Mouse (Mus musculus): ENCODE measurements around the gene Mgl2. TPM values are rescaled to one million over a fixed set of nuclear protein-coding genes. Genes with fewer than 3 reads are reported as not detected.

The Mgl2 gene
- polyA plus RNA-seq, 1 experiment from 2014 or later: 0.16 TPM

GRCm38 (mm10) chr11:70171181-70171580 is 41.1 kb downstream of the Mgl2 start:
- Histone ChIP-seq H3K4me1 (ENCODE audit: control insufficient read depth in 2 of 2, insufficient read depth in 2 of 2, low read length in 2 of 2) (no peaks in the 10 kb centered on the region), H3K9ac (ENCODE audit: low read length) (no peak overlapping the region), H3K36me3 (ENCODE audit: control insufficient read depth, insufficient read depth, low read length) (no peaks in the 10 kb centered on the region), H3K27me3 (ENCODE audit: control insufficient read depth, insufficient read depth, low read length) (no peaks in the 10 kb centered on the region), H3K9me3 (ENCODE audit: control insufficient read depth, low read length) (no peaks in the 10 kb centered on the region), H3K27ac (replicated peaks in 1 of 2; ENCODE audit: control insufficient read depth in 1 of 2, insufficient read depth in 1 of 2, low read depth in 2 of 2, low read length in 2 of 2) (no peak overlapping the region), H3K4me2 (ENCODE audit: low read length) (no peak overlapping the region), H3K4me3 (ENCODE audit: control insufficient read depth in 1 of 2, insufficient read depth in 1 of 2, low read depth in 1 of 2, low read length in 2 of 2) (no peak overlapping the region)
- no peak for ATAC-seq (ENCODE audit: insufficient number of reproducible peaks, insufficient read depth, low FRiP score, low read depth)
- WGBS: 69% methylated on average over 7 of the region's 7 CpGs

- Histone ChIP-seq H3K27ac (replicated peaks in 1 of 2; ENCODE audit: control insufficient read depth in 1 of 2, insufficient read depth in 1 of 2, low read depth in 2 of 2, low read length in 2 of 2) (no peak overlapping the region), H3K27me3 (ENCODE audit: control insufficient read depth, insufficient read depth, low read length) (no peaks in the 10 kb centered on the region), H3K4me3 (ENCODE audit: control insufficient read depth in 1 of 2, insufficient read depth in 1 of 2, low read depth in 1 of 2, low read length in 2 of 2) (no peak overlapping the region), H3K36me3 (ENCODE audit: control insufficient read depth, insufficient read depth, low read length) (no peaks in the 10 kb centered on the region), H3K9me3 (ENCODE audit: control insufficient read depth, low read length) (no peaks in the 10 kb centered on the region), H3K4me1 (ENCODE audit: control insufficient read depth in 2 of 2, insufficient read depth in 2 of 2, low read length in 2 of 2) (no peaks in the 10 kb centered on the region), H3K4me2 (ENCODE audit: low read length) (no peak overlapping the region), H3K9ac (ENCODE audit: low read length) (no peak overlapping the region)
- ATAC-seq (ENCODE audit: insufficient number of reproducible peaks, insufficient read depth, low FRiP score, low read depth): no peak
- WGBS: 42% methylated on average over 3 of the region's 3 CpGs
Measured at GRCm38 (mm10) chr11:70171847-70172246, 41.7 kb downstream of the Mgl2 start.

- Histone ChIP-seq H3K36me3 (ENCODE audit: control insufficient read depth, insufficient read depth, low read length) (no peaks in the 10 kb centered on the region), H3K4me2 (ENCODE audit: low read length) (no peak overlapping the region), H3K9me3 (ENCODE audit: control insufficient read depth, low read length) (no peaks in the 10 kb centered on the region), H3K9ac (ENCODE audit: low read length) (no peak overlapping the region), H3K27ac (replicated peaks in 1 of 2; ENCODE audit: control insufficient read depth in 1 of 2, insufficient read depth in 1 of 2, low read depth in 2 of 2, low read length in 2 of 2) (no peak overlapping the region), H3K4me3 (ENCODE audit: control insufficient read depth in 1 of 2, insufficient read depth in 1 of 2, low read depth in 1 of 2, low read length in 2 of 2) (no peak overlapping the region), H3K27me3 (ENCODE audit: control insufficient read depth, insufficient read depth, low read length) (no peaks in the 10 kb centered on the region), H3K4me1 (ENCODE audit: control insufficient read depth in 2 of 2, insufficient read depth in 2 of 2, low read length in 2 of 2) (no peaks in the 10 kb centered on the region)
- no peak for ATAC-seq (ENCODE audit: insufficient number of reproducible peaks, insufficient read depth, low FRiP score, low read depth)
- WGBS: 50% methylated on average over 5 of the region's 5 CpGs
Measured at GRCm38 (mm10) chr11:70172298-70172697, 42.2 kb downstream of the Mgl2 start.

GRCm38 (mm10) chr11:70174491-70174890 is 44.4 kb downstream of the Mgl2 start:
- WGBS: 82% methylated on average over 4 of the region's 4 CpGs
- Histone ChIP-seq H3K4me1 (ENCODE audit: control insufficient read depth in 2 of 2, insufficient read depth in 2 of 2, low read length in 2 of 2) (no peaks in the 10 kb centered on the region), H3K9ac (ENCODE audit: low read length) (no peak overlapping the region), H3K27me3 (ENCODE audit: control insufficient read depth, insufficient read depth, low read length) (no peaks in the 10 kb centered on the region), H3K4me3 (ENCODE audit: control insufficient read depth in 1 of 2, insufficient read depth in 1 of 2, low read depth in 1 of 2, low read length in 2 of 2) (no peak overlapping the region), H3K4me2 (ENCODE audit: low read length) (no peak overlapping the region), H3K9me3 (ENCODE audit: control insufficient read depth, low read length) (no peaks in the 10 kb centered on the region), H3K36me3 (ENCODE audit: control insufficient read depth, insufficient read depth, low read length) (no peaks in the 10 kb centered on the region), H3K27ac (replicated peaks in 1 of 2; ENCODE audit: control insufficient read depth in 1 of 2, insufficient read depth in 1 of 2, low read depth in 2 of 2, low read length in 2 of 2) (no peak overlapping the region)
- ATAC-seq (ENCODE audit: insufficient number of reproducible peaks, insufficient read depth, low FRiP score, low read depth): no peak

- WGBS: 68% methylated on average over 8 of the region's 8 CpGs
- Histone ChIP-seq H3K9ac (ENCODE audit: low read length) (no peak overlapping the region), H3K4me2 (ENCODE audit: low read length) (no peak overlapping the region), H3K27me3 (ENCODE audit: control insufficient read depth, insufficient read depth, low read length) (no peaks in the 10 kb centered on the region), H3K9me3 (ENCODE audit: control insufficient read depth, low read length) (no peaks in the 10 kb centered on the region), H3K27ac (replicated peaks in 1 of 2; ENCODE audit: control insufficient read depth in 1 of 2, insufficient read depth in 1 of 2, low read depth in 2 of 2, low read length in 2 of 2) (no peak overlapping the region), H3K4me3 (ENCODE audit: control insufficient read depth in 1 of 2, insufficient read depth in 1 of 2, low read depth in 1 of 2, low read length in 2 of 2) (no peak overlapping the region), H3K4me1 (ENCODE audit: control insufficient read depth in 2 of 2, insufficient read depth in 2 of 2, low read length in 2 of 2) (no peaks in the 10 kb centered on the region), H3K36me3 (ENCODE audit: control insufficient read depth, insufficient read depth, low read length) (no peaks in the 10 kb centered on the region)
- no peak for ATAC-seq (ENCODE audit: insufficient number of reproducible peaks, insufficient read depth, low FRiP score, low read depth)
Measured at GRCm38 (mm10) chr11:70177647-70178046, 47.5 kb downstream of the Mgl2 start.

GRCm38 (mm10) chr11:70178311-70178710 is 48.2 kb downstream of the Mgl2 start:
- Histone ChIP-seq H3K4me3 (ENCODE audit: control insufficient read depth in 1 of 2, insufficient read depth in 1 of 2, low read depth in 1 of 2, low read length in 2 of 2) (no peak overlapping the region), H3K4me2 (ENCODE audit: low read length) (no peak overlapping the region), H3K4me1 (ENCODE audit: control insufficient read depth in 2 of 2, insufficient read depth in 2 of 2, low read length in 2 of 2) (no peaks in the 10 kb centered on the region), H3K36me3 (ENCODE audit: control insufficient read depth, insufficient read depth, low read length) (no peaks in the 10 kb centered on the region), H3K27ac (replicated peaks in 1 of 2; ENCODE audit: control insufficient read depth in 1 of 2, insufficient read depth in 1 of 2, low read depth in 2 of 2, low read length in 2 of 2) (no peak overlapping the region), H3K27me3 (ENCODE audit: control insufficient read depth, insufficient read depth, low read length) (no peaks in the 10 kb centered on the region), H3K9me3 (ENCODE audit: control insufficient read depth, low read length) (no peaks in the 10 kb centered on the region), H3K9ac (ENCODE audit: low read length) (no peak overlapping the region)
- ATAC-seq (ENCODE audit: insufficient number of reproducible peaks, insufficient read depth, low FRiP score, low read depth): no peak
- 82% methylated on average over 11 of the region's 11 CpGs for WGBS

- no peaks in the 10 kb centered on the region for H3K36me3 ChIP-seq (ENCODE audit: control insufficient read depth, insufficient read depth, low read length)
- 68% methylated on average over 11 of the region's 11 CpGs for WGBS
- no peak overlapping the region for H3K27ac ChIP-seq (replicated peaks in 1 of 2; ENCODE audit: control insufficient read depth in 1 of 2, insufficient read depth in 1 of 2, low read depth in 2 of 2, low read length in 2 of 2)
- no peaks in the 10 kb centered on the region for H3K9me3 ChIP-seq (ENCODE audit: control insufficient read depth, low read length)
- H3K4me3 ChIP-seq (ENCODE audit: control insufficient read depth in 1 of 2, insufficient read depth in 1 of 2, low read depth in 1 of 2, low read length in 2 of 2): no peak overlapping the region
- no peak overlapping the region for H3K4me2 ChIP-seq (ENCODE audit: low read length)
- no peak overlapping the region for H3K9ac ChIP-seq (ENCODE audit: low read length)
- no peaks in the 10 kb centered on the region for H3K4me1 ChIP-seq (ENCODE audit: control insufficient read depth in 2 of 2, insufficient read depth in 2 of 2, low read length in 2 of 2)
- no peak for ATAC-seq (ENCODE audit: insufficient number of reproducible peaks, insufficient read depth, low FRiP score, low read depth)
- H3K27me3 ChIP-seq (ENCODE audit: control insufficient read depth, insufficient read depth, low read length): no peaks in the 10 kb centered on the region
Measured at GRCm38 (mm10) chr11:70178756-70179155, 48.6 kb downstream of the Mgl2 start.

GRCm38 (mm10) chr11:70179401-70179800 is 49.3 kb downstream of the Mgl2 start:
- Histone ChIP-seq H3K4me3 (ENCODE audit: control insufficient read depth in 1 of 2, insufficient read depth in 1 of 2, low read depth in 1 of 2, low read length in 2 of 2) (no peak overlapping the region), H3K9me3 (ENCODE audit: control insufficient read depth, low read length) (no peaks in the 10 kb centered on the region), H3K27ac (replicated peaks in 1 of 2; ENCODE audit: control insufficient read depth in 1 of 2, insufficient read depth in 1 of 2, low read depth in 2 of 2, low read length in 2 of 2) (no peak overlapping the region), H3K36me3 (ENCODE audit: control insufficient read depth, insufficient read depth, low read length) (no peaks in the 10 kb centered on the region), H3K4me1 (ENCODE audit: control insufficient read depth in 2 of 2, insufficient read depth in 2 of 2, low read length in 2 of 2) (no peaks in the 10 kb centered on the region), H3K27me3 (ENCODE audit: control insufficient read depth, insufficient read depth, low read length) (no peaks in the 10 kb centered on the region), H3K4me2 (ENCODE audit: low read length) (no peak overlapping the region), H3K9ac (ENCODE audit: low read length) (no peak overlapping the region)
- 36% methylated on average over 14 of the region's 14 CpGs for WGBS
- no peak for ATAC-seq (ENCODE audit: insufficient number of reproducible peaks, insufficient read depth, low FRiP score, low read depth)
